Mouse (Mus musculus) retina, postnatal 7 days (tissue): ENCODE measurements around the gene Epha3.

Experiments
- DNase-seq: peaks from one replicate; pipeline ENCODE4 v3.0.0-alpha.2; 2012; ENCODE audit warnings: low read depth, low spot score

The Epha3 gene

GRCm38 (mm10) chr16:63783544-63783943 is 80.4 kb downstream of the Epha3 start:
- no peak for DNase-seq

DNA sequence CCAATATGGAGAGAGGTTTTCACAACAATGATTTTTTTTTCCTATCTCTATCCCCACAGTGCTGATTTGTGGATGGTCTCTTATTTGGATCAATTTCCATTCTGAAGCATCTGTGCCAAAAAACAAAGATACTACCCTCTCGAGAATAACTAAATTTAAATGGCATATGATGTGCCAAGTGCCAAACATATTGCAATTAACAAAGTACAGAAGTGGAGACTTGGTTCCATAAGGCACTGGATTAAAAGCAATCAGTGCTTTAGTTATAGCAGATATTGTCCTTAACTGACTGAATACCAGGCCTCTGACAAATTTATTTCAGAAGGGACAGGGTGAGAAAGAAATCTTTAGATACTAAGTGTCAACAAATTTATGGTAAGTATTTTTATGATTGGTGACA is 81.9 kb downstream of the Epha3 start:
- DNase-seq = no peak

DNA sequence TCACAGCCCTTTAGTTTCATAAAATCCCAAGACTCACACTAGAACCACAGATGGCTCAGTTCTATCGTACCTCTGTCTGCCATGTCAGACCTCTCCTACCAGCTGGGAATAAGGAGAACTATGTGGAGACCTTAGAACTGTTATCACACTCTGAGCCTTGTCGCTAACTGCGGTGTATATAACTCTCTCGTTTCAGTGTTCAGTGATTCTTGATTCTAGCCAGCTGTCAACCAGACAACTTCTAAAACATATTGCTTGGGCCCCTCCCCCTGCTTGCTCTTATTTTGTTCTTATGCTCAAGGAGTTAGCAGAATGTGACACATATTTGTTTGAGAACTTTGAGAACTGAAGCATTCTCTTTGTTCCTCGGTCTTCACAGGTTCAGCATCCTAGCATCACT is 83.8 kb downstream of the Epha3 start:
- DNase-seq = no peak

DNA sequence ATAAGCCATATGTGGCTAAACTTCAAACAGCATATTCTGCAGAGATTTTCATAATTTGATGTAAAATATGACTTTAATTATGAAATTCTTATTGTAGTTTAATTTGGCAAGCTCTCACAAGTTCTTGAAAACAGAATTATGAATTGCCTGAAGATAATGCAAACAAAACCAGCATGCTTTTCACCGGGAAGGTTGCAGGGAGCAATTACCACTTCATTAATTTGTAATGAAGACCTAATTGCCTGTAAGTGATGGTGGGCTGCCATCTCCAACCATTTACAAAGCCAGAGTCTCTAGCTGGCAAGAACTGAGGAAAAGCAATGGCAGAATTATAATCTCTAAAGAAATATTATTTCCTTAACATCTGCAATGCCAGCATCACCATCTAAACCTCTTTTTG is 86.2 kb downstream of the Epha3 start:
- DNase-seq = no peak

- no peak for DNase-seq
Observed at GRCm38 (mm10) chr16:63772566-63772965, 91.4 kb downstream of the Epha3 start.

DNA sequence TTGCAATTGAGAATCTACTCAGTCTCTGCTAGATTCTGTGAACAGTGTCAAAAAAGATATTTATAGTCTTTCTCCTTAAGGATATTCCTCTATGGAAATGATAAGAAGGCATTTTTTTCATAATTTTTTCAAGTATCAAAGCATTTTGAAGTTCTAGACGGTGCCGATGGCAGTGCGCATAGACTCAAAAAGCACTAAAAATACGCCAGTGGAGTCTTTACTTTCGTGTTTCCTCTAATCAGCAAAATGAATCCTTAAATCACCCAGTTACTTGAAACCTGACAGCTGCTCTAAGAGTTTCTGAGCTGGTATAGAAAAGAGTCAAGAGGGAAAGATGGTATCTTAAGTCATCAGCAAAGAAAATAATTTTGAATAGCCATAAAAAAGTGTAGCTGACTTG is 96.4 kb downstream of the Epha3 start:
- DNase-seq = no peak

DNA sequence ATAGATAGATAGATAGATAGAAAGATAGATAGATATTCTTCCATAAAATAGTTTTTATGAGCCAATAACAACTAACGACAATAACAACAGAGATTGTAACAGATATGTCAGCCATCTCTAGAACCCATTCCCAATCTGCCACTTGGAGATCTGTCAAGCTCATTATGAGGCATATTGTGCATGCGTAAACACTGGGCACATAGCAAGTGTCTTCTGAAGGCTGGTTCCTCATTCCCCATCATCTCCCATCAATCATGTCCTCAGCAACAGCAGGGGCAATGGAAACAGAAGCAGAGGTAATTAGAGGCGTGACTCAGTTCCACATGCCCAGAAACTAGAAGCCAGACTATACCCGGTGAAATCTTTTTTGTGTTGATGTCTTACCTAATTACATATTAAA is 102.8 kb downstream of the Epha3 start:
- no peak for DNase-seq

- no peak for DNase-seq
Observed at GRCm38 (mm10) chr16:63760112-63760511, 103.9 kb downstream of the Epha3 start.

DNA sequence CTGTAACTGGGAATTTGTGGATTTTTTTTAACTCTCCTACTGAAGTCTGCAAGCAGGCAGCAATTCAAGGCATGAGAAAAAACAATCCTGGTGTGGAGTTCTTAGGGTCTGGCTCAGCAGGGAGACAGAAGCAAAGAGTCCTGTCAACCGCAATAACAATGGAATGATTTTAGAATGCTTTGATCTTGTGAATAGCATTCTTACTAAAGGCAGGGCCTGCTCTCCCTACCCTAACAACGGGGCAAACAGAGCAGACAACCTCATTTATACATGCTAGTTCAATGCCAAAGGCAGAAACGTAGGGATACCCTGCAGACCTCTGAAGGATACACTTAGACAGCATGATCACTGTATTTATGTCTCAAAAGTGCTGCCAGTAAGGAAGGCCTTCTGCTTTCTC is 110.9 kb downstream of the Epha3 start:
- no peak for DNase-seq

DNA sequence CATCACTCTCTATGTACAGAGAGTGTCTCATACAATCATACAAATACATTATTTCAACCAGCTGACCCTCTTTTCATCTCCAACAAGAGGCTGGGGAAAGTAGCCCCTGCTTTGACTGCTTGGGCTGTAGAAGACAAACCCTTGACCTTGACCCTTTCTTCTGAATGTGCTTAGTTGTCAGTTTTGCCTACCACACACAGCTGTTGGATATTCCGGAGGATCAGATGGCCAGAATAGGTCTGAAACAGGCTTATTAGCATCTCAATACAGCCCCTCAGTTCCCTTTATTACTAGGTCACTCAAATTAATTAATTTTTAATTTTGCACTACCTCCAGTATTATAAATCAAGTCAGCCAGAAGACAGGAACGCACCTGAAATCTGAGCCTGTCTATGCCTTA is 116.2 kb downstream of the Epha3 start:
- no peak for DNase-seq

DNA sequence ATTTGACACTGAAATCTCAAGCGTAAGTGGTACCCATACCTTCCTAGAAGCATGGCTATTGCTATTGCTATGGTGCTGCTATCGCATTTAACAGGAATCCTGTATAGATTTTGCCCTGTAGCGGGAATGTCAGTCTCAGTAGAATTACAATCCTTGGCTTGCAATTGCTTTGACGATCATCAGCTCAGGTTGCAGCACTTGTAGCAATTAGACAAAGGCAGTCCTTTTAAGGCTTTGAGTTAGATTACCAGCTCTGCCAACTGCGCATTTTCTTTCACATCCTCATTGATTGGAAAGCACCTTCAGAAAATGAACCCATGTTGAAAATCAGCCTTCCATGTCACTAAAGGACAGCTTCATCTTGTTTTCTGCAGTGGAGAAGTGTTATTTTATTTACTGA is 118.5 kb downstream of the Epha3 start:
- DNase-seq = no peak

GRCm38 (mm10) chr16:63743208-63743854 is 120.6 kb downstream of the Epha3 start:
- DNase-seq = no peak

DNA sequence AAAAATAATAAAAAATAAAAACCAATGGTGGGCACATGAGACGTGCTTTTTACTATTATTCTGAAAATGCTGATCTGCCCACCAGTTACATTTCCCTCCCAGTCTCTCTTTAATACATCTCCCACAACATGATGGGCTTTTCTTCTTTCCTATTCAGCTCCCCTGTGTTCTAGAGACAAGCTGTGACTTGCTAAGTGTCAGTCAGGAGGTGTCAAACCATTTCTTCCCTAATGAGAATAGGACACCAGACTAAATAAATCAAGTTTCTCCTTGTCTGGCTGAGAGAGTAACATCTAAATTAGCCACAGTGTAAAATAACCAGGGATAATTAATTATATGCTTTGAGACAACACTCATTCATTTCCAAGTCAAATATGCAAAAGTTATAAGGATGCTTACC is 144.7 kb downstream of the Epha3 start:
- no peak for DNase-seq

- no peak for DNase-seq
Observed at GRCm38 (mm10) chr16:63717317-63717716, 146.7 kb downstream of the Epha3 start.

DNA sequence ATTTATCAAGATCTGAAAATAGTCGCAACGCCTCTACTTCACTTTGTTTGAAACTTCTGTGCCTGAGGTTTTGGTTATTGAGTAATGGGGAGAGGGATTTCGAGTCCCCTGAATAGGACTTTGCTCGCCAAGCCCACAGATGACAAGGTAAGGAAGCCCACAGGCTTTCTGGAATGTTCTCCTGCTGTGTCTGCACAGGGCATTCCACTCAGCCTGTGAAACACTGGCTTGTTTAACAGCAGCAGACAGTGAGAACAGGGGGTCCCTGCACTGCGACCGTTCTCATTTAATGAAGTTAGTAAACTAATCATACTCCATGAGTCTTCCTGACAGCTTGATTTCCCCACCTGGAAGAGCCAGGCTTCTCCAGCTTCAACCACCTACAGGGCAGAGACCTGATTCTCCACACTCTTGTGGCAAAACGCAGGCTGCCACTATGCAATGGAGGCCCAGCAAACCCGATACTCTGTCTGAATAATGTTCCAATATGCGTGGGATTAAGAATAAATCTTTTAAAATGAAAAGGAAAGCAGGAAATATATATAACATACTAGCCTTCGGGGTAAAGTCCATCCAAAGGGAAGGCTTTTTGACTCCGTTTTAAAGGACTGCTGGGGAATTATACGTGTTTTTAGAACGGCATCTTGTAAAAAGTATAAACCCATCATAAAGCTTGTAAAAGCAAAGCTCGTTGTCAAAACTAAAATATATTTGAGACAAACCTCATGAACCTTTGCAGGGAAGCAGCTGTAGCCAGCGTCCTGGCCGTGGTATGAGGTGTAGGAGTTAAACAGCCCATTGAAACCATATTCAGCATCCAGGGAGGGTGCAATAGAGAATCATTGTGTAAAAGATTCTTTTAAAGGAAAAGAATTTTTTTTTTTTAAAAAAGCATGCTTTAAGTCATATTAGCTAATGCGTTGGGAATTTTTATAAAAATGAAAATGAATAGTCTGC is 156.8 kb downstream of the Epha3 start:
- DNase-seq = no peak

DNA sequence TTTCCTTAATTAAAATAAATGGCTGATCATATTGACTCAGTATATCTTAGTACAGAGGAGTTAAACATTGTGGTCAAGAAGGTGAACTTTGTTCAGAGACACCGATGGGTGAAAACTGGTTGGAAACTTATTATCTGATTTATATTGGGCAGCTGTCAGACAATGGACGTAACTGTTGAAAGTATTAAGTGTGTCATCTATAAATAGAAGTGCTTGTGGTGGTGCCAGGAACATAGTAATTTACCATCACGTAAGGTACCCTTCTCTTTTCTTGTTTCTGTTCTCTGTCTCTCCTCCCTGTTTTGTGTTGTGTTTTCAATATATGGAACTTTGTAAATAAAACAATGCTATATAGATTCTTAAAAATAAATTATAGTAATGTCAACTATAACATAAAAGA is 174.6 kb downstream of the Epha3 start:
- no peak for DNase-seq

DNA sequence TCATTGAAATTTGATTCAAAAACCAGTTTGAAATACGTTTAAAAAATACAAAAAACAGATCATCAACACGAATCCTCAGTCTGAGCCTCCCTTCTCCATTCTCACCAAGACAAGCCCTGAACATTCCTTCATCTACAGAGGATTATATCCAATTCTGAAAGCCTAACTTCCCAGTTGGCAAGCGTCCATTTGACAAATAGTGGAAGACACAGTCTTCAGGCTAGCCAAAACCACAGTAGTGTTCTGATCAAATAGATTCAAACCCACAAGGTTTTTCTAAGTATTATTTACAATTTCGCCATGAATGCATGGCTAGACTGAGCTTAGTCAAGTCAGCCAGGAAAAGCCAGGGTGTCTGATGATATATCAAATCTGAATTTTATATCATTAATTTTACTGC is 179.8 kb downstream of the Epha3 start:
- no peak for DNase-seq

DNA sequence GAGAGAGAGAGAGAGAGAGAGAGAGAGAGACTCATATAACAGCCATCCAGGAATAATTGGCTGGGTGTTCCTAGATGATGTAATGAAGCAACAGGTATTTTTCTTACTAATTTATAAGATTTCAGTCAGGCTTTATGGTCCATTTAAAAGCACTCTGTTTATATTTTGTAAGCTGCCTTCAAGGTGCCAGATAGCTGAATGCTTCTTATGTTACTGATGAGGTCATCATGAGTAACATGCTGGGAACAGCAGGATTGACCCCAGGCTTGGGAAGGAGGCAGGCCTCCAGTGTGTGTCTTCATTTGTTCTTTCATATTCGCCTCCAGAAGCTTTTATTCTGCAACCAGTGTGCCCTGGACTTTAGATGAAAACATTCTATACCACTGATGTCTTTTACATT is 189.5 kb downstream of the Epha3 start:
- DNase-seq = no peak

- DNase-seq = no peak
Observed at GRCm38 (mm10) chr16:63673236-63673840, 190.6 kb downstream of the Epha3 start.

DNA sequence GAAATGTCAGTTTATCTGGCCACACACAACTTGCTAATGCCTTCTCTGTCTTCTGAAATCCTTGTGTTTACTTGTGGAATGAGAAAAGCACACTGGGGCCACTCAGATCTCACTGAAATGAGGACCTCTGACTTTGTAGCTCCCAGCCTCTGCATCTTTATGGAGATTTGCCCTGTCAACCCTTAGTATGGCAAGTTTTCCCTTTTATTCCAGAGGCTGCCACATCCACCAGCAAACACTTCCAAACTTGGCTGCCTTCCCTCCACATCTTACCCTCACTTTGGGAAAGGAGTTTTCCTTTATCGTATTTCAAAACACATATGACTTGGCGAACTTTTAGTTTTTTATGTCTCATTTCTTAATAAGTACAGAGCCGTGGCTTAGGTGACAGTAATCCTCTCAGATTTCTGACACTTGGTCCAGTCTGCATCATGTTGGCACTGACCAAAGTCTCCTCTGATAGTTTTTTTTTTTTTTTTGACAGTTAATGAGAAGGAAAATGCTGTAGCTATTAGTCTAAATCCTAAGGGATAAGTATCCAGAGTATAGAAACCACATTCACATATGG is 198.0 kb downstream of the Epha3 start:
- DNase-seq = no peak

DNA sequence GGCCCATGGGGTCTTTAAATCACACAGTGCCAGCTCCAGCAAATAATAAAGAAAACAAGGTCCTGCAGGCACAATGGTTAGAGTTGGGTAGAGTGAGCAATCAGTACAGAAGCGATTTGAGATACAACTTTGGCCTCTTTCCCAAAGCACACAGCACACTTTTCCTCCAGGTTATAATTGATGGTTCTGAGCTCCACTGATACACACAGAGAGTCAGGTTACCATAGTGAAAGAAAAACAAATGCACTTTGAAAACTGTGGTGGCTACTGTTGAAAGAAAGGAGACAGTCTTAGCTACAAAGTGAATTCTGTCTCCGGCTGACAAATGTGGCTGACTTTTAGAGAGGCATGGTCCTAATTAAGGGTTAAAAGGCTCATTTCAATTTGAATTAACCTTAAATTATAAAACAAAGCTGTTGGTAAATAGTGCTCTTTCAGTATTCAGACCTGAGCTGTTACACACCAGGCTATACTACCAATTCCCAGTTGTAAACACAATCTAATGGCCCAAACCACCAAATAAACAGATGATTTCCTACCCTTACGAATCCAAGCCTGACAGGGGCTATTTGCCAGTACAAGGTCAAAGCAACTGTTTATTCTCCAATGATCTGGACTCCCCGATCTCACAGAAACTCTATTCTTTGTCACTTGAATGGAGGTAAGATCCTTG is 205.5 kb downstream of the Epha3 start:
- no peak for DNase-seq

DNA sequence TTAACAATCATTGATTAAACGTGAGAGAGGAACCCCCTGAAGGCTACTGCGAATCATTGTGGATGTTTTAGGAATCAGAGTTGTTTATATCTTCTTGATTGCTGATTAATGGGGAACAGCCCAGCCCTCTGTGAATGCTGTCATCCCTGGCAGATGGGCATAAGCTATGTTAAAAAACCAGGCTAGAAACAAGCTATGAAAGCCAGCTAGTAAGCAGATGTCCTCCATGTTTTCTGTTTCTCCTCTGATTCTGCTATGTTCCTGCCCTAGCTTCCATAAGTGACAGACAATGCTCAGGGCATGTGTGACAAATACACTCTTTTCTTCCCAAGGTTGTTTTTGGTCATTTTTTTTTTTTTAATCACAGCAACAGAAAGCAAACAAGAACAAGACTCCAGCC is 206.2 kb downstream of the Epha3 start:
- DNase-seq = no peak
